ENCODE assay signal across 8 mouse cellular contexts in the genomic region with DNA sequence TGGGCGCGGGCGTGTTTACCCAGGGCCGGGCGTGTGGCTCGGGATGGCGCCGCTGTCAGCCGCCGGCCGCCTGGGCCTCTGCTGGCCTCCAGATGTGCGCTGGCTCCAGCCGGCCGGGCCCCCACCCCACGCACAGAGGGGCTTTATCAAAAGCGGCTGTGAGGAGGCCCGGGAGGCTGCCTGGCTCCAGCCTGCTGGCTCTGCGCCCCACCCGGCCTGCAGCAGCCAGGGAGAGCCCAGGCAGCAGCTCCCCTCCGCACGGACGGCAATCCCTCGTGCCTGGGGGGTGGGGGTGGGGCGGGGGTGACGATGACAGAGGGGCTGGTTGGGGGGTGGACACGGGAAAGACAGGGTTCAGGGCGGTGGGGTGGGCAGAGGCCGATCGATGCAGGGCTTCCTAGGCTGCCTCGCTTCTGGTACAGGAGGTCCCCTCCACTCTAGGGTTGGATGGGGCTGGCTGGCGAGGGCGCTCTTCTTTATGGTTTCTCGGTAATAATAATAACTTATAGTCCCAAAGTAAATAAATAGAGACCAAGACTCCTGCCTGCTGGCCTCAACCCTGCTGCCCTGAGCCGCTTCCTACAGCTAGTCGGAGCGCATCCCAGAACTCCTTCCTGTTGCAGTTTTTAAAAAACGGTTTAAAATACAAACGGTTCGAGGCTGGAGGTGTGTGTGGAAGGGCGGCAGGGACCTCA. TPM values are rescaled to one million over a fixed set of nuclear protein-coding genes. Genes with fewer than 3 reads are reported as not detected.
DNase-seq lines count a peak whose midpoint lies in the region; ATAC-seq and TF ChIP-seq lines count a peak whose summit lies in the region.

No protein-coding gene starts in this region.

- H3K4me1 ChIP-seq in kidney, postnatal 0 days (replicated peaks; ENCODE audit: insufficient read depth, low read length): peaks cover 44% of the 10 kb centered on the region
- H3K4me1 ChIP-seq in embryonic fibroblast, embryonic 13.5 days (ENCODE audit: control insufficient read depth, insufficient read depth, low read length): peaks cover 19% of the 10 kb centered on the region
- H3K4me1 ChIP-seq in hindbrain, embryonic 11.5 days (replicated peaks; ENCODE audit: control insufficient read depth, insufficient read depth, low read length): peaks cover 11% of the 10 kb centered on the region

- H3K4me2 ChIP-seq in kidney, postnatal 0 days (ENCODE audit: low read length): peak overlapping the region; percentile 40
- H3K4me2 ChIP-seq in hindbrain, embryonic 11.5 days (replicated peaks; ENCODE audit: low read depth, low read length): peak overlapping the region; percentile 41

- no peaks in the 10 kb centered on the region for H3K27me3 ChIP-seq in kidney, postnatal 0 days (ENCODE audit: insufficient read depth, low read length)
- 0 out of 2 replicates have a peak, but pooled peaks cover 3% of the 10 kb centered on the region for H3K27me3 ChIP-seq in hindbrain, embryonic 11.5 days (ENCODE audit: control insufficient read depth, insufficient read depth, low read length)

- no peak for TF ChIP-seq CTCF in kidney, postnatal 0 days (IDR thresholded peaks at IDR 0.05; ENCODE audit: low read depth)
- TF ChIP-seq CTCF in embryonic fibroblast, embryonic 13.5 days (IDR thresholded peaks at IDR 0.05; ENCODE audit: borderline replicate concordance, insufficient read depth, low read length): no peak

- DNase-seq in kidney, postnatal 0 days (ENCODE audit: low spot score): peak; percentile 79
- DNase-seq in kidney, adult 9 months: no peak
- DNase-seq in hindbrain, embryonic 11.5 days (ENCODE audit: low spot score): peak; percentile 68
- peak; percentile 82 for DNase-seq in lung, postnatal 10 days
- no peak for DNase-seq in layer of hippocampus, adult 11-12 months (ENCODE audit: low spot score)
- DNase-seq in c-Kit-positive CD71-positive TER-119-positive erythroid progenitor cells, embryonic 14.5 days (ENCODE audit: low spot score): no peak

- WGBS in kidney, postnatal 0 days: 19% methylated on average over 32 of the region's 40 CpGs
- 29% methylated on average over 30 of the region's 40 CpGs for WGBS in hindbrain, embryonic 11.5 days

- H3K4me3 ChIP-seq in kidney, postnatal 0 days (replicated peaks; ENCODE audit: low read depth, low read length): no peak overlapping the region; the same call in 1 of the 2 replicates
- H3K4me3 ChIP-seq in embryonic fibroblast, embryonic 13.5 days (ENCODE audit: insufficient read depth, low read length): no peak overlapping the region
- no peak overlapping the region for H3K4me3 ChIP-seq in hindbrain, embryonic 11.5 days (ENCODE audit: low read depth, low read length)

- TF ChIP-seq POLR2A in embryonic fibroblast, embryonic 13.5 days (IDR thresholded peaks at IDR 0.05; ENCODE audit: low read depth, low read length): no peak

- no peaks in the 10 kb centered on the region for H3K9me3 ChIP-seq in kidney, postnatal 0 days (replicated peaks; ENCODE audit: low read length)
- no peaks in the 10 kb centered on the region for H3K9me3 ChIP-seq in hindbrain, embryonic 11.5 days (ENCODE audit: control insufficient read depth, low read length)

- peak overlapping the region; percentile 85 for H3K27ac ChIP-seq in kidney, postnatal 0 days
- H3K27ac ChIP-seq in embryonic fibroblast, embryonic 13.5 days (ENCODE audit: insufficient read depth, low read length): peak overlapping the region; percentile 70
- peak overlapping the region; percentile 60; the same call in 1 of the 2 replicates for H3K27ac ChIP-seq in hindbrain, embryonic 11.5 days (ENCODE audit: low read depth, low read length)

- H3K9ac ChIP-seq in kidney, postnatal 0 days (ENCODE audit: low read depth, low read length): peak overlapping the region; percentile 51
- peak overlapping the region; percentile 16; the same call in 1 of the 2 replicates for H3K9ac ChIP-seq in hindbrain, embryonic 11.5 days (ENCODE audit: low read depth, low read length)

- H3K36me3 ChIP-seq in kidney, postnatal 0 days (ENCODE audit: insufficient read depth, low read length): no peaks in the 10 kb centered on the region
- no peaks in the 10 kb centered on the region for H3K36me3 ChIP-seq in hindbrain, embryonic 11.5 days (ENCODE audit: control insufficient read depth, insufficient read depth, low read length)

- peak; percentile 55 for ATAC-seq in kidney, postnatal 0 days (replicated peaks; ENCODE audit: low FRiP score, low read depth)
- peak; percentile 25; the same call in 1 of the 2 replicates for ATAC-seq in hindbrain, embryonic 11.5 days (ENCODE audit: low FRiP score)
- ATAC-seq in frontal cortex, adult (ENCODE audit: low TSS enrichment): no peak

RNA-seq across cellular contexts. Expression of gene Ube2v1, which starts 34.3 kb away (rescaled TPM):
- 256 and 262 TPM in 2 replicates for polyA plus RNA-seq in kidney, postnatal 0 days (2015; fragmentation: Nextera tagmentation; extraction: Ambion mirVana)
- 227 and 265 TPM in 2 replicates for polyA plus RNA-seq in embryonic fibroblast, embryonic 13.5 days (2011; ENCODE audit: insufficient read length, low read depth, missing spikeins)
- polyA plus RNA-seq in hindbrain, embryonic 11.5 days (2014; fragmentation: Nextera tagmentation; extraction: Ambion mirVana): 237 and 257 TPM in 2 replicates

RNA-seq across cellular contexts. Expression of gene Snai1, which starts 59.6 kb away (rescaled TPM):
- 33.9 and 36.1 TPM in 2 replicates for polyA plus RNA-seq in kidney, postnatal 0 days (2015; fragmentation: Nextera tagmentation; extraction: Ambion mirVana)
- 73.0 and 82.3 TPM in 2 replicates for polyA plus RNA-seq in embryonic fibroblast, embryonic 13.5 days (2011; ENCODE audit: insufficient read length, low read depth, missing spikeins)
- polyA plus RNA-seq in hindbrain, embryonic 11.5 days (2014; fragmentation: Nextera tagmentation; extraction: Ambion mirVana): 27.6 and 29.5 TPM in 2 replicates

Comparison
In these comparisons a context has a peak if more than half of its experiments do, and no peak if none do; other contexts are left out.
1. DNase-seq: peak in kidney, postnatal 0 days (single experiment), hindbrain, embryonic 11.5 days (single experiment) and lung, postnatal 10 days (single experiment); none in kidney, adult 9 months (single experiment), layer of hippocampus, adult 11-12 months (single experiment) and c-Kit-positive CD71-positive TER-119-positive erythroid progenitor cells, embryonic 14.5 days (single experiment).
2. Peak in every context shown above with its lines, with median percentiles within 50 percentile points of each other: H3K27ac ChIP-seq.